20 mouse cellular contexts compared by ENCODE assay signal in the genomic region with DNA sequence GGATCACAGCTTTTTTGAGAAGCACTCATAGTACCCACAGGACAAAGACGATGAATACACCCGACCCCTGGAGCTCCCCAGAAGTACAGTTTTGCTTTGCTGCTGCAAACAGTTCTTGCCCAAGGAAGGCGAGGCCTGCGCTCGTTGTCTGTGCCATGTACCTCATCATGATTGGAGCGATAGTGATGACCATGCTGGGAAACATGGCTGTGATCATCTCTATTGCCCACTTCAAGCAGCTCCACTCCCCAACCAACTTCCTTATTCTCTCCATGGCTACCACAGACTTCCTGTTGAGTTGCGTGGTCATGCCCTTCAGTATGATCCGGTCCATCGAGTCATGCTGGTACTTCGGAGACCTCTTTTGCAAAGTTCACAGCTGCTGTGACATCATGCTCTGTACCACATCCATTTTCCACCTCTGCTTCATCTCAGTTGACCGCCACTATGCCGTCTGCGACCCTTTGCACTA. TPM values are rescaled to one million over a fixed set of nuclear protein-coding genes. Genes with fewer than 3 reads are reported as not detected.
"Had no signal": no experiment of that assay in that cellular context is flagged by ENCODE, and none has a peak within 500 bp of the region (broad histone marks: within the 10 kb centered on the region; RNA-seq: fewer than 3 reads in every experiment).

A gene (plus strand): TSS at position 51 of the 472 bp plus-strand sequence.

- ATAC-seq: liver, embryonic 12.5 days; midbrain, embryonic 13.5 days; midbrain, embryonic 16.5 days had no signal

- DNase-seq: kidney, adult 18-20 months; kidney, adult 9 months; kidney, postnatal 14 days; kidney, postnatal 4 days; liver; lung, adult 18-20 months; lung, postnatal 10 days; lung, postnatal 36 days; retina, postnatal 1 day; right cerebral cortex, postnatal 25 days; thymus, postnatal 25 days had no signal

RNA-seq across cellular contexts. Expression of the gene that starts here (rescaled TPM):
- total RNA-seq: layer of hippocampus, adult 18-20 months; layer of hippocampus, postnatal 14 days; left cerebral cortex, adult 8-10 months; left cerebral cortex, postnatal 25 days; monocyte, adult 5-6 weeks; neutrophil, adult 5-6 weeks had no signal
